Mouse (Mus musculus) stomach, embryonic 14.5 days (tissue): ENCODE data around the gene Krt10. TPM values are rescaled to one million over a fixed set of nuclear protein-coding genes. Genes with fewer than 3 reads are reported as not detected.

Source experiments
- ATAC-seq: fragments of 200-750 bp; cut with Nextera tagmentation; 2 replicates; pipeline ENCODE4 v1.8.0; 2017; ENCODE audit warnings: low read depth, moderate TSS enrichment; ENCODE audit not compliant: insufficient number of reproducible peaks, insufficient read depth, low FRiP score
- H3K27ac ChIP-seq: fragments of 300-500 bp; sonication (generic); 2 replicates; pipeline ENCODE4 v1.5.1; 2014; ENCODE audit warnings: mild to moderate bottlenecking, low read length, moderate library complexity, mixed read lengths
- H3K27me3 ChIP-seq: fragments of 300-500 bp; sonication (generic); 2 replicates; pipeline ENCODE4 v1.6.1; 2014; ENCODE audit warnings: low read length, control low read depth, mixed read lengths; ENCODE audit not compliant: control insufficient read depth, insufficient read depth
- H3K36me3 ChIP-seq: fragments of 300-500 bp; sonication (generic); 2 replicates; pipeline ENCODE4 v1.6.1; 2014; ENCODE audit warnings: mild to moderate bottlenecking, control low read depth, low read length, moderate library complexity, mixed read lengths; ENCODE audit not compliant: control insufficient read depth, insufficient read depth
- H3K4me1 ChIP-seq: fragments of 300-500 bp; sonication (generic); 2 replicates; pipeline ENCODE4 v1.6.1; 2014; ENCODE audit warnings: low read length, control low read depth, mixed read lengths; ENCODE audit not compliant: control insufficient read depth, insufficient read depth
- H3K4me2 ChIP-seq: fragments of 300-500 bp; sonication (generic); replicated peaks from 2 replicates; pipeline ENCODE4 v1.6.1; 2014; ENCODE audit warnings: low read depth, low read length, control low read depth
- H3K4me3 ChIP-seq: fragments of 300-500 bp; sonication (generic); 2 replicates; pipeline ENCODE4 v1.5.1; 2014; ENCODE audit warnings: low read depth, low read length, control low read depth
- H3K9ac ChIP-seq: fragments of 300-500 bp; sonication (generic); replicated peaks from 2 replicates; pipeline ENCODE4 v1.6.1; 2014; ENCODE audit warnings: low read depth, mild to moderate bottlenecking, control low read depth, low read length, moderate library complexity, mixed read lengths
- H3K9me3 ChIP-seq: fragments of 300-500 bp; sonication (generic); 2 replicates; pipeline ENCODE4 v1.6.1; 2016; ENCODE audit warnings: low read depth, low read length, control low read depth; ENCODE audit not compliant: control insufficient read depth
- WGBS: fragments of 180-500 bp; shearing (Covaris S2); extraction: QIAGEN DNeasy Blood & Tissue Kit; methylation state at CpG from one replicate; pipeline ENCODE4 v1.1.7; 2014; 5-methylcytosine and 5-hydroxymethylcytosine counted together
- polyA plus RNA-seq: library from polyadenylated mRNA; unstranded; fragments of >200 nt; fragmentation: Nextera tagmentation; extraction: Ambion mirVana; gene quantifications from 2 replicates; pipeline ENCODE4 v1.2.1, GENCODE M21; 2014

Krt10 gene
- polyA plus RNA-seq, result 31.7 and 37.0 TPM in 2 replicates

GRCm38 (mm10) chr11:99389264-99389663, at the start of gene Krt10:
Gene Krt10 (minus strand): TSS chr11:99389364.
- no peaks in the 10 kb centered on the region for H3K9me3 ChIP-seq
- no peaks in the 10 kb centered on the region for H3K36me3 ChIP-seq
- no peak within 1 kb of the TSS for H3K4me3 ChIP-seq
- 84% methylated on average over 4 of the region's 4 CpGs for WGBS
- H3K4me2 ChIP-seq, result no peak within 1 kb of the TSS
- 0 out of 2 replicates have a peak, but pooled peaks cover 5% of the 10 kb centered on the region for H3K4me1 ChIP-seq
- H3K27ac ChIP-seq, result no peak within 1 kb of the TSS
- ATAC-seq, result no peak
- no peaks in the 10 kb centered on the region for H3K27me3 ChIP-seq
- no peak within 1 kb of the TSS for H3K9ac ChIP-seq

GRCm38 (mm10) chr11:99437972-99438371, 48.8 kb upstream of the Krt10 start, which contains the start of gene Krt20:
Gene Krt20 (minus strand): TSS chr11:99438150.
- WGBS, result 17% methylated on average over 10 of the region's 10 CpGs
- Histone ChIP-seq H3K9ac (no peak within 1 kb of the TSS), H3K27ac (no peak within 1 kb of the TSS), H3K4me1 (0 out of 2 replicates have a peak, but pooled peaks cover 4% of the 10 kb centered on the region), H3K36me3 (no peaks in the 10 kb centered on the region), H3K27me3 (no peaks in the 10 kb centered on the region), H3K9me3 (no peaks in the 10 kb centered on the region), H3K4me3 (no peak within 1 kb of the TSS), H3K4me2 (no peak within 1 kb of the TSS)
- ATAC-seq, result no peak

GRCm38 (mm10) chr11:99436625-99437024, 47.5 kb upstream of the Krt10 start:
- H3K4me2 ChIP-seq, result no peak overlapping the region
- ATAC-seq, result no peak
- no peaks in the 10 kb centered on the region for H3K9me3 ChIP-seq
- H3K4me3 ChIP-seq, result no peak overlapping the region
- no peaks in the 10 kb centered on the region for H3K36me3 ChIP-seq
- 0 out of 2 replicates have a peak, but pooled peaks cover 4% of the 10 kb centered on the region for H3K4me1 ChIP-seq
- no peaks in the 10 kb centered on the region for H3K27me3 ChIP-seq
- no peak overlapping the region for H3K9ac ChIP-seq
- H3K27ac ChIP-seq, result no peak overlapping the region
- 62% methylated on average over 4 of the region's 4 CpGs for WGBS

- Histone ChIP-seq H3K4me1 (no peaks in the 10 kb centered on the region), H3K9ac (no peak overlapping the region), H3K4me2 (no peak overlapping the region), H3K4me3 (no peak overlapping the region), H3K36me3 (no peaks in the 10 kb centered on the region), H3K27ac (no peak overlapping the region), H3K9me3 (no peaks in the 10 kb centered on the region), H3K27me3 (no peaks in the 10 kb centered on the region)
- WGBS, result 52% methylated on average over 12 of the region's 12 CpGs
- ATAC-seq, result no peak
Measured at GRCm38 (mm10) chr11:99430670-99431069, 41.5 kb upstream of the Krt10 start.

- 82% methylated on average over 10 of the region's 10 CpGs for WGBS
- H3K4me3 ChIP-seq, result no peak within 1 kb of the TSS
- H3K9ac ChIP-seq, result no peak within 1 kb of the TSS
- H3K4me1 ChIP-seq, result no peaks in the 10 kb centered on the region
- no peaks in the 10 kb centered on the region for H3K27me3 ChIP-seq
- no peak for ATAC-seq
- H3K4me2 ChIP-seq, result no peak within 1 kb of the TSS
- H3K36me3 ChIP-seq, result no peaks in the 10 kb centered on the region
- H3K27ac ChIP-seq, result no peak within 1 kb of the TSS
- no peaks in the 10 kb centered on the region for H3K9me3 ChIP-seq
Measured at GRCm38 (mm10) chr11:99422159-99422558, 33.0 kb upstream of the Krt10 start, which contains the start of gene Krt12. Gene Krt12 (minus strand): TSS chr11:99422259.

- no peaks in the 10 kb centered on the region for H3K36me3 ChIP-seq
Measured at GRCm38 (mm10) chr11:99420586-99420985, 31.4 kb upstream of the Krt10 start.

GRCm38 (mm10) chr11:99417819-99418218, 28.7 kb upstream of the Krt10 start:
- no peak overlapping the region for H3K4me3 ChIP-seq

More at GRCm38 (mm10) chr11:99420586-99420985, 31.4 kb upstream of the Krt10 start:
- no peak overlapping the region for H3K4me2 ChIP-seq
- H3K4me3 ChIP-seq, result no peak overlapping the region
- no peaks in the 10 kb centered on the region for H3K4me1 ChIP-seq
- no peaks in the 10 kb centered on the region for H3K27me3 ChIP-seq
- no peak for ATAC-seq
- H3K9me3 ChIP-seq, result no peaks in the 10 kb centered on the region
- no peak overlapping the region for H3K27ac ChIP-seq
- H3K9ac ChIP-seq, result no peak overlapping the region
- WGBS, result 43% methylated on average over 10 of the region's 10 CpGs

GRCm38 (mm10) chr11:99416902-99417301, 27.7 kb upstream of the Krt10 start:
- no peak for ATAC-seq
- H3K4me3 ChIP-seq, result no peak overlapping the region
- H3K4me2 ChIP-seq, result no peak overlapping the region
- no peaks in the 10 kb centered on the region for H3K36me3 ChIP-seq
- H3K4me1 ChIP-seq, result no peaks in the 10 kb centered on the region
- 86% methylated on average over 13 of the region's 13 CpGs for WGBS
- H3K9me3 ChIP-seq, result no peaks in the 10 kb centered on the region
- H3K27me3 ChIP-seq, result no peaks in the 10 kb centered on the region
- H3K9ac ChIP-seq, result no peak overlapping the region
- H3K27ac ChIP-seq, result no peak overlapping the region

More at GRCm38 (mm10) chr11:99417819-99418218, 28.7 kb upstream of the Krt10 start:
- H3K4me1 ChIP-seq, result no peaks in the 10 kb centered on the region
- no peak overlapping the region for H3K4me2 ChIP-seq
- no peaks in the 10 kb centered on the region for H3K36me3 ChIP-seq
- H3K9ac ChIP-seq, result no peak overlapping the region
- 73% methylated on average over 16 of the region's 16 CpGs for WGBS
- no peaks in the 10 kb centered on the region for H3K27me3 ChIP-seq
- ATAC-seq, result no peak
- no peaks in the 10 kb centered on the region for H3K9me3 ChIP-seq
- no peak overlapping the region for H3K27ac ChIP-seq
